Comparison of ENCODE assay signal across 28 mouse cellular contexts in the genomic region with DNA sequence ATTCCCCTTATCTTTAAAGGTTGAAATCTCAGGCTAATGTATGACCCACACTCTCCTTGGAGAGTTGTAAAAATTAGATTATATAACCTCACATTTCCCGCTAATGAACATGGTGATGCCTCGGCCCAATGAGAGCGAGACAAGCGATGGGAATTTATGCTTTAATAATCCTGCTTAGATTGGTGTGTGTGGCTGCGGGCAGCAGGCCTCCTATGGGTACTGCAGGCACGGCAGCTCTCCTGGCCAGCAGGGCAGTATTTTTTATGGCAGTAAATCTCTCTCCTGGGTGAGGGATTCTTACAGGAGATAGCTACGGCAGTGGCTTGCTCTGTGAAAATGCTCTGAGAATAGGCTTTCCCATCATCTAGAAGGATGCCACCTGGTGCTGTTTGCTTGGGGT.
"Had no signal": no experiment of that assay in that cellular context is flagged by ENCODE, and none has a peak within 500 bp of the region (broad histone marks: within the 10 kb centered on the region; RNA-seq: fewer than 3 reads in every experiment).

No protein-coding gene starts in this region.

- H3K4me2 ChIP-seq: embryonic facial prominence, embryonic 12.5 days; embryonic facial prominence, embryonic 13.5 days; embryonic facial prominence, embryonic 15.5 days; forebrain, embryonic 12.5 days; forebrain, embryonic 13.5 days; forebrain, embryonic 15.5 days had no signal

- H3K4me3 ChIP-seq: embryonic facial prominence, embryonic 10.5 days; embryonic facial prominence, embryonic 12.5 days; embryonic facial prominence, embryonic 13.5 days; embryonic facial prominence, embryonic 15.5 days; erythroblast, embryonic 14.5 days; forebrain, embryonic 10.5 days; forebrain, embryonic 12.5 days; forebrain, embryonic 13.5 days; forebrain, embryonic 15.5 days; gastrocnemius, adult 2 months; heart, adult 2 months had no signal

- DNase-seq: cerebellum, adult 2 months; cerebellum, adult 8-10 months; cerebellum, adult 9-10 months; cerebellum, adult 9-11 months; cerebellum, postnatal 10 days; cerebellum, postnatal 14 days; cerebellum, postnatal 25 days; cerebellum, postnatal 36 days; embryo, embryonic 11 days; forebrain, postnatal 0 days; gastrocnemius, adult 2 months; gastrocnemius, postnatal 10 days; gastrocnemius, postnatal 14 days; gastrocnemius, postnatal 25 days; gastrocnemius, postnatal 36 days; heart, adult 18-20 months; heart, adult 2 months had no signal

- H3K36me3 ChIP-seq: embryonic facial prominence, embryonic 10.5 days; embryonic facial prominence, embryonic 12.5 days; embryonic facial prominence, embryonic 13.5 days; embryonic facial prominence, embryonic 15.5 days; forebrain, embryonic 10.5 days; forebrain, embryonic 12.5 days; forebrain, embryonic 15.5 days had no signal

- H3K27ac ChIP-seq: embryonic facial prominence, embryonic 10.5 days; embryonic facial prominence, embryonic 12.5 days; embryonic facial prominence, embryonic 13.5 days; embryonic facial prominence, embryonic 15.5 days; forebrain, embryonic 10.5 days; forebrain, embryonic 12.5 days; forebrain, embryonic 13.5 days; forebrain, embryonic 15.5 days; gastrocnemius, adult 2 months; heart, adult 2 months had no signal

- ATAC-seq: forebrain, embryonic 13.5 days; forebrain, embryonic 14.5 days; forebrain, embryonic 15.5 days; forebrain, embryonic 16.5 days; forebrain, postnatal 0 days had no signal

- H3K9me3 ChIP-seq: embryonic facial prominence, embryonic 10.5 days; embryonic facial prominence, embryonic 12.5 days; embryonic facial prominence, embryonic 13.5 days; embryonic facial prominence, embryonic 15.5 days; forebrain, embryonic 10.5 days; forebrain, embryonic 12.5 days; forebrain, embryonic 13.5 days; forebrain, embryonic 15.5 days had no signal

- H3K9ac ChIP-seq: embryonic facial prominence, embryonic 12.5 days; embryonic facial prominence, embryonic 13.5 days; embryonic facial prominence, embryonic 15.5 days; forebrain, embryonic 12.5 days; forebrain, embryonic 13.5 days; forebrain, embryonic 15.5 days; forebrain, postnatal 0 days had no signal

- H3K27me3 ChIP-seq: embryonic facial prominence, embryonic 12.5 days; embryonic facial prominence, embryonic 15.5 days; forebrain, embryonic 15.5 days had no signal
